Mouse (Mus musculus): ENCODE measurements around the gene Irgc1.

DNA sequence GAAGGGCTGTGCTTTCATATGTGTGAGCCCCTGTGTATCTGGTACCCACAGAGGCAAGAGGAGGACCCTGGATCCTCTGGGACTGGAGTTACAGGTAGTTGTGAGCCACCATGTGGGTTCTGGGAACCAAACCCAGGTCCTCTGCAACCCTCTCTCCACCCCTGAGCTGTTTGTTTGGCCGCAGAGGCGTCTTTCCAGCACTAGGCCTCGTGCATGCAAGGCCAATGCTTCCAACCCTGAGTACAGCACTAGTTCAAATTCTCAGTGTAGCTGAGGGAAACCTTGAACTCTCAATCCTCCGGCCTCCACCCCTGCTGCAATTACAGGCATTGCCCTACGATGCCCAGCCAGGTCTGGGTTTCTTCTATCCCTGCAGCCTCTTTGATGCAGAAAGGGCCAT is 23.4 kb downstream of the Irgc1 start:
- no peak for TF ChIP-seq CTCF (IDR thresholded peaks at IDR 0.05; ENCODE audit: borderline replicate concordance, insufficient read depth, low read length)
- no peak for TF ChIP-seq POLR2A (IDR thresholded peaks at IDR 0.05; ENCODE audit: low read depth, low read length)

Measured in embryonic fibroblast, embryonic 13.5 days (primary cell).